Mouse (Mus musculus) heart, embryonic 15.5 days (tissue): ENCODE measurements at regions not wholly inside any gene's neighbourhood (a gene's known extent, or its start where the extent isn't known, plus 50 kb on each side); places are given as distances from the start of the nearest gene placed in this dataset.
"Not testable (repeated sequence)": the region's sequence is repeated elsewhere in the genome, so short reads cannot be mapped to it uniquely, and the experiment has no call there.

Source experiments
- ATAC-seq: fragments of 200-750 bp; cut with Nextera tagmentation; replicated peaks from 2 replicates; pipeline ENCODE4 v1.8.0; 2017; ENCODE audit warnings: low read depth, moderate TSS enrichment; ENCODE audit not compliant: insufficient number of reproducible peaks, insufficient read depth, low FRiP score
- H3K27ac ChIP-seq: fragments of 300-500 bp; sonication (generic); 2 replicates; pipeline ENCODE4 v1.5.1; 2015; ENCODE audit warnings: mild to moderate bottlenecking, inconsistent platforms
- H3K27me3 ChIP-seq: fragments of 300-500 bp; sonication (generic); 2 replicates; pipeline ENCODE4 v1.6.1; 2015; ENCODE audit warnings: inconsistent platforms
- H3K36me3 ChIP-seq: fragments of 300-500 bp; sonication (generic); 2 replicates; pipeline ENCODE4 v1.6.1; 2015; ENCODE audit warnings: mild to moderate bottlenecking, inconsistent platforms
- H3K4me1 ChIP-seq: fragments of 300-500 bp; sonication (generic); replicated peaks from 2 replicates; pipeline ENCODE4 v1.6.1; 2015; ENCODE audit warnings: inconsistent platforms
- H3K4me2 ChIP-seq: fragments of 300-500 bp; sonication (generic); 2 replicates; pipeline ENCODE4 v1.6.1; 2015; ENCODE audit warnings: inconsistent platforms, mild to moderate bottlenecking, moderate library complexity
- H3K4me3 ChIP-seq: fragments of 300-500 bp; sonication (generic); 2 replicates; pipeline ENCODE4 v1.5.1; 2015; ENCODE audit warnings: mild to moderate bottlenecking, inconsistent platforms
- H3K9ac ChIP-seq: fragments of 300-500 bp; sonication (generic); 2 replicates; pipeline ENCODE4 v1.6.1; 2015; ENCODE audit warnings: mild to moderate bottlenecking, inconsistent platforms
- H3K9me3 ChIP-seq: fragments of 300-500 bp; sonication (generic); replicated peaks from 2 replicates; pipeline ENCODE4 v1.6.1; 2016; ENCODE audit warnings: inconsistent platforms
- WGBS: fragments of 180-500 bp; shearing (Covaris S2); methylation state at CpG from one replicate; pipeline ENCODE4 v1.1.7; 2015; ENCODE audit warnings: mixed read lengths; 5-methylcytosine and 5-hydroxymethylcytosine counted together

DNA sequence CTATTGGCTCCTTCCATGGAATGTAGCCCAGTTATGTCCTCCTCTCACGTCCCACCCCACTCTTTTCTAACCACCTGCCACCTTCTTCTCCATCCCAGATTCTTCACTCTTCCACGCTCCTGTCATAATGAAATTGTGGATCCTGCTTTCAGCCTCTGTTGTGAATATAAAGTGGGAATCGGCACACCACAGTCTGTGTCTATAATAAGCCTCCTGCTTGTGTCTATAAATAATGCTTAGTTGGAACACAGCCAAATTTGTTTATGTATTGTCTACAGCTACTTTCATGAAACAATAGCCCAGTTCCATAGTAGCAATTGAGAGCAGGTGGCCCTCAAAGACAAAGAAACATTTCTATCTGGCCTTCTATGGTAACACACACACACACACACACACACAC, 137.5 kb upstream of the Rps6ka3 start:
- 50% methylated on average over 3 of the region's 3 CpGs for WGBS

DNA sequence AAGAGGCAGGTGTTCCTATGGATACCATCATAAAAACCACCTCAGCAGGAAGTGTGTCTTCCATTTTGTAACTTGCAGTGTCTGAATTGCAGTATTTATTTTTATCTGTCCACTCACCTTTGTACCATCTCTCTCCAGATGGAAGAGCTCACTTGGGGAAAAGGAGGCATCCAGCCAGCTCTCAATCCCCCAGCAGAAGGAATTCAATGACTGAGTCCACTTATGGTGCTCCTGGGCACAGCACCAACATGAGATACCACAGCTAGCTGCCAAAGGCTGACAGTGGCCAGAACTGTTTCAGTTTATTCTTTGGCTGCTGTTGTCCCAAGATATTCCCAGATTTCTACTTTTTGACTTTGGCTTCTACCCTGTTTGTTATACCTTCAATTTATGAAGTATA, 136.6 kb upstream of the Rps6ka3 start:
- Histone ChIP-seq H3K4me1 (no peaks in the 10 kb centered on the region), H3K4me3 (no peak overlapping the region), H3K36me3 (no peaks in the 10 kb centered on the region), H3K9me3 (no peaks in the 10 kb centered on the region), H3K27ac (peak overlapping the region; percentile 60; the same call in 1 of the 2 replicates), H3K4me2 (no peak overlapping the region), H3K27me3 (no peaks in the 10 kb centered on the region), H3K9ac (no peak overlapping the region)
- no peak for ATAC-seq

More for the DNA sequence above, 137.5 kb upstream of the Rps6ka3 start:
- no peak for ATAC-seq
- Histone ChIP-seq H3K27ac (peak overlapping the region; percentile 49; the same call in 1 of the 2 replicates), H3K9me3 (no peaks in the 10 kb centered on the region), H3K4me3 (no peak overlapping the region), H3K36me3 (no peaks in the 10 kb centered on the region), H3K4me1 (no peaks in the 10 kb centered on the region), H3K9ac (no peak overlapping the region), H3K4me2 (no peak overlapping the region), H3K27me3 (no peaks in the 10 kb centered on the region)

DNA sequence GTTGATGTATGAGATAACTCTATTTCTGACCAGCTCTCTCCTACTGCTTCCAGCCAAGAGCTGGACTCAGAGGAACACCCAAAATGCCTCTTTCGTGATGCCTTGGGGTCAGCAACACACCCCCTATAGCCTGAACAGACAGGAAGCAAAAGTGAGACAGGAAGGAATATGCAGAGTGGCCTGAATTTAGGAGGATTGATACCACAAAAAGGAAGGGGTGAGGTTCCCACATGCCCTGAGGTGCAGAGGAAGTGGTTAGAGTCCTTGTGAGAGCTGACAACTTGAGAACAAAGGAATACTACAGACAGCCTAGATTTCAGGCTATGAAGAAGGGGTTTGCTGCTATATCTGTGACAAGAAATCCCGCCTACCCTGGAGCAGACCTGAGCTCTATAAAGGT, 129.6 kb upstream of the Rps6ka3 start:
- Histone ChIP-seq H3K27ac (no peak overlapping the region), H3K9me3 (no peaks in the 10 kb centered on the region), H3K4me3 (no peak overlapping the region), H3K9ac (no peak overlapping the region), H3K4me2 (no peak overlapping the region), H3K4me1 (no peaks in the 10 kb centered on the region), H3K27me3 (no peaks in the 10 kb centered on the region), H3K36me3 (no peaks in the 10 kb centered on the region)
- 58% methylated on average over 2 of the region's 2 CpGs for WGBS
- ATAC-seq = no peak

- not testable (repeated sequence) for H3K27me3 ChIP-seq, H3K9ac ChIP-seq, H3K9me3 ChIP-seq, H3K4me1 ChIP-seq, H3K4me3 ChIP-seq, ATAC-seq, H3K36me3 ChIP-seq, H3K4me2 ChIP-seq, H3K27ac ChIP-seq
- 86% methylated on average over 6 of the region's 6 CpGs for WGBS
These were observed 99.5 kb upstream of the Rps6ka3 start for GRCm38 (mm10) chrX:159110651-159111050.

DNA sequence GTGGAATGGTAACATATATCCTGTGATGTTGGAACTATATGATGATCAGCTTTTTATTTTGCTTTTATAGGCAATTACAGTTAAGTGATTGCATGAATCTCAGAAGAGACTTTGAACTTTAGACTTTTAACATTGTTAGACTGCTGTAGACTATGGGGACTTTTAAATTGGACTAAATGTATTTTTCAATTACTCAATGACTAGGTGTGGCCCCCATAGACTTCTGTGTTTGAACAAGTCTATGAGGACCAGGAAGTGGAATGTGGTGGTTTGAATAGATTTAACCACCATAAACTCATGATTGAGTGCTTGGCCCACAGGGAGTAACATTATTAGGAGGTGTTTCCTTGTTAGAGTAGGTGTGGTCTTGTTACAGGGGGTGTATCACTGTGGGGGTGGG, 93.9 kb upstream of the Rps6ka3 start:
- H3K36me3 ChIP-seq = no peaks in the 10 kb centered on the region
- no peak overlapping the region for H3K9ac ChIP-seq
- no peaks in the 10 kb centered on the region for H3K9me3 ChIP-seq
- no peak for ATAC-seq
- no peak overlapping the region for H3K4me2 ChIP-seq
- H3K4me1 ChIP-seq = no peaks in the 10 kb centered on the region
- no peak overlapping the region for H3K4me3 ChIP-seq
- no peak overlapping the region for H3K27ac ChIP-seq
- no peaks in the 10 kb centered on the region for H3K27me3 ChIP-seq

- no peaks in the 10 kb centered on the region for H3K4me1 ChIP-seq
- H3K4me3 ChIP-seq = no peak overlapping the region
- no peaks in the 10 kb centered on the region for H3K27me3 ChIP-seq
- no peaks in the 10 kb centered on the region for H3K9me3 ChIP-seq
- H3K36me3 ChIP-seq = no peaks in the 10 kb centered on the region
- H3K4me2 ChIP-seq = no peak overlapping the region
- no peak overlapping the region for H3K27ac ChIP-seq
- no peak overlapping the region for H3K9ac ChIP-seq
- WGBS = 56% methylated on average over 4 of the region's 4 CpGs
- no peak for ATAC-seq
These were observed 69.6 kb upstream of the Rps6ka3 start for GRCm38 (mm10) chrX:159140554-159140953.

- Histone ChIP-seq H3K27ac (no peak overlapping the region), H3K9ac (no peak overlapping the region), H3K9me3 (no peaks in the 10 kb centered on the region), H3K4me3 (no peak overlapping the region), H3K27me3 (no peaks in the 10 kb centered on the region), H3K4me2 (no peak overlapping the region), H3K36me3 (no peaks in the 10 kb centered on the region), H3K4me1 (no peaks in the 10 kb centered on the region)
- no peak for ATAC-seq
- 83% methylated on average over 4 of the region's 4 CpGs for WGBS
These were observed 66.8 kb upstream of the Rps6ka3 start for GRCm38 (mm10) chrX:159143278-159143677.

GRCm38 (mm10) chrX:159144674-159145073, 65.4 kb upstream of the Rps6ka3 start:
- no peak overlapping the region for H3K4me3 ChIP-seq
- H3K4me1 ChIP-seq = no peaks in the 10 kb centered on the region
- H3K36me3 ChIP-seq = no peaks in the 10 kb centered on the region
- no peaks in the 10 kb centered on the region for H3K9me3 ChIP-seq
- H3K27ac ChIP-seq = no peak overlapping the region
- 67% methylated on average over 3 of the region's 3 CpGs for WGBS
- no peak overlapping the region for H3K4me2 ChIP-seq
- no peak for ATAC-seq
- H3K27me3 ChIP-seq = no peaks in the 10 kb centered on the region
- no peak overlapping the region for H3K9ac ChIP-seq

DNA sequence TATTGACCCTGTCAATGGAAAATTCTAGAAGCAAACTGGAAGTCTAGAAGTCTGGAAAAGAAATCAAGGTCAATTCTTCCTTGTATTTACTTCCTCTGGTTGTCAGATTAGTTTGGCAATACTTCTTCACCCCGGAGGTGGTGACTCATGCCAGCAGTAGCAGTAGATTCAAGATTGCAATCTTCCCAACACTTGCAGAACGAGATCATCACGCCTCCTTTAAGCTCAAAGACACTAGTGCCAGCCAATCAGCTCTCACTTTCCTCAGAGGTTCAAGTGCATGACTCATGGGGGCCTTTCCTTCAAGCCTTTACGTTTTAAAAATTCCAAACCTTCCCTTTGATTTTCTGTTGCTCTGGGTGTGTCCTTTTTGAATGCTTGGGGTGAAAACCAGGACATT, 64.9 kb upstream of the Rps6ka3 start:
- no peak overlapping the region for H3K27ac ChIP-seq
- no peak overlapping the region for H3K9ac ChIP-seq
- no peaks in the 10 kb centered on the region for H3K36me3 ChIP-seq
- no peak overlapping the region for H3K4me3 ChIP-seq
- no peak overlapping the region for H3K4me2 ChIP-seq
- no peaks in the 10 kb centered on the region for H3K4me1 ChIP-seq
- H3K27me3 ChIP-seq = no peaks in the 10 kb centered on the region
- H3K9me3 ChIP-seq = no peaks in the 10 kb centered on the region
- ATAC-seq = no peak
- WGBS = 48% methylated on average over 4 of the region's 4 CpGs

DNA sequence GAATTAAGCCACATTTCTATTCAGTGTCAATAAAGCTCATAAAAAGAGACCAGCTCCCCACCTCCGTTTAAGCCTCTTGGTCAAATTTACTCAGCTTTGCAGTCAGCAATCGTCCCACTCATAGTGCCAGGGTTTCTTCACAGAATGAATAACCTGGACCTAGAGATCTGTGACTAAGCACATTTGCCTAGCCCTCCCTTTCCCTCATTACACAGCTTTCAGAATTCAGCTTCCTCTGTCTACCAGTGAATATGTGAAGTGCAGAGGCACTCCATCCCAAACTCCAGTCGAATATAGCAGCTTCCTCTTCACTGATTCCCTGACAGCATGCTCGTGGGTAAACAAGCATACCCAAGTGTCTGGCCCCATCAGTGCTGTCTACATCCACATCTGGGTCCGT, 54.3 kb upstream of the Rps6ka3 start:
- H3K27ac ChIP-seq = no peak overlapping the region
- no peak overlapping the region for H3K4me3 ChIP-seq
- no peak for ATAC-seq
- H3K36me3 ChIP-seq = no peaks in the 10 kb centered on the region
- WGBS = 57% methylated on average over 5 of the region's 5 CpGs
- H3K9ac ChIP-seq = no peak overlapping the region
- H3K27me3 ChIP-seq = no peaks in the 10 kb centered on the region
- no peaks in the 10 kb centered on the region for H3K9me3 ChIP-seq
- H3K4me2 ChIP-seq = no peak overlapping the region
- no peaks in the 10 kb centered on the region for H3K4me1 ChIP-seq

DNA sequence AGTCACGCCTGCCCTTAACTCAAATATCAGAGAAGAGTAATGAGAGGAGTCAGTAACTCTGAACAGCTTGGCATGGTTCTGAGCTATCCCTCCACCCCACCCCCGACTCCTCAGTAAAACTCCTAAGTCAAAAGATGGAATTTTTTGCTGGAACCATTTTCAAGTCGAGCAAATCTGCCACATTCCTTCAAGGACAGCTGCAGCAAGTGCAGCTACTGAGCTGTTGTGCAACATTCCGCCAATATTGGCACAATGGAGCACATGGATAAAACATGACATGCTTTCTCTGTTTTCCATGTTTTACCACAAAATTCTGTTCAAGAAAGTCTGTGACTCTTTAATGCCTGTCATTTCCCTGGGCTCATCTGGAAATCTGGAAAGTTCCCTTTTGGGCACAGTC, 53.1 kb upstream of the Rps6ka3 start:
- no peak overlapping the region for H3K4me3 ChIP-seq
- H3K36me3 ChIP-seq = no peaks in the 10 kb centered on the region
- H3K27ac ChIP-seq = no peak overlapping the region
- H3K9me3 ChIP-seq = no peaks in the 10 kb centered on the region
- H3K27me3 ChIP-seq = no peaks in the 10 kb centered on the region
- no peak overlapping the region for H3K4me2 ChIP-seq
- WGBS = 58% methylated on average over 4 of the region's 4 CpGs
- ATAC-seq = no peak
- no peak overlapping the region for H3K9ac ChIP-seq
- H3K4me1 ChIP-seq = no peaks in the 10 kb centered on the region

DNA sequence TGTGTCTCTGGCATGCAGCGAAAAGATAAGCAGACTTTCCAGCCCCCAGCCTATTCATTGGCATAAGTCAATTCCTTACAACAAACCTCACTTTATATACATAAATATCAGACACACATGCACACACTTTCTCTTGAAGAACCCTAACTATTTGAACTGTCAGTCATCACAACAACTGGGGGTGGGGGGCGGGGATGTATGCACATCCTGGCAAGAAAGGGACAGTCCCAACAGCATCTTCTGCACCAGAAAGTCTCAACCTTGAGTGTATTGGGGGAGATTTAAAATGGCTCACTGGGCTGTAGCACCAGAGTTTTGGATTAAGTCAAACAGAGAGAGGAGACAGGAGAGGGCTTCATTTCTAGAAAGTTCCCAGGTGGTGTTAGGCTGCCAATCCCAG, 50.4 kb upstream of the Rps6ka3 start:
- no peak for ATAC-seq

More for the DNA sequence above, 50.4 kb upstream of the Rps6ka3 start:
- H3K4me1 ChIP-seq = no peaks in the 10 kb centered on the region
- WGBS = 75% methylated on average over 2 of the region's 2 CpGs
- H3K27ac ChIP-seq = no peak overlapping the region
- H3K4me2 ChIP-seq = no peak overlapping the region
- no peak overlapping the region for H3K9ac ChIP-seq
- no peak overlapping the region for H3K4me3 ChIP-seq
- H3K36me3 ChIP-seq = no peaks in the 10 kb centered on the region
- H3K27me3 ChIP-seq = no peaks in the 10 kb centered on the region
- H3K9me3 ChIP-seq = no peaks in the 10 kb centered on the region
